Mouse (Mus musculus): ENCODE data around the gene Nxf7. TPM values are rescaled to one million over a fixed set of nuclear protein-coding genes. Genes with fewer than 3 reads are reported as not detected.
A peak's percentile ranks its signal among the peaks of the same experiment; 100 is the strongest.
"Not testable (repeated sequence)": the region's sequence is repeated elsewhere in the genome, so short reads cannot be mapped to it uniquely, and the experiment has no call there.

Gene Nxf7
- total RNA-seq (2021) (under 1 TPM in 1 of 2 experiments, not detected in 1; 0.13 TPM), polyA plus RNA-seq (2012; rRNA removed) (not detected in 2 replicates)
- long read RNA-seq = 0 reads

DNA sequence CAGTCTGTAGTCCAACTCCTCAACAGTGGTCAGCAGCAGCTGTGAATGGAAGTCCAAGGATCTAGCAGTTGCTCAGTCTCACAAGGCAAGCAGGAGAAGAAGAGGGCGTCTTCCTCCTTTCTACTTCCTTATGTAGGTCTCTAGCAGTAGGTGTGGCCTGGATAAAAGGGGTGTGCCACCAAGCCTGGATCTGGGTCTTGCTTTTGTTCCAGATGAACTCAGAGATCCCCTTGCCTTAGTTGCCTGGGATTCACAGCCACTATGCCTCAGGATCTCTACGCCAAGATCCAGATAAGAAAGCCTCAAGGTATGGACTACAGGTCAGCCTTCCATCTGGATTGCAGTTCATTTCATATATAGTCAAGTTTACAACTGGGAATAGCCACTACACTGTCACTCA is at the start of gene Nxf7:
Gene Nxf7, minus strand, starts transcription at position 101 of the 400 bp plus-strand sequence.
- no peak within 1 kb of the TSS for H3K27ac ChIP-seq
- no peaks in the 10 kb centered on the region for H3K4me1 ChIP-seq (ENCODE audit: control insufficient read depth, insufficient read depth, low read length)
- no peak within 1 kb of the TSS for H3K9ac ChIP-seq (ENCODE audit: low read depth, low read length)
- no peak within 1 kb of the TSS for H3K4me3 ChIP-seq
- DNase-seq = no peak
- H3K27me3 ChIP-seq (ENCODE audit: control insufficient read depth, insufficient read depth, low read length) = no peaks in the 10 kb centered on the region
- 78% methylated on average over 2 of the region's 2 CpGs for WGBS
- H3K36me3 ChIP-seq (ENCODE audit: control insufficient read depth, insufficient read depth, low read length) = no peaks in the 10 kb centered on the region
- no peaks in the 10 kb centered on the region for H3K79me2 ChIP-seq (replicated peaks; ENCODE audit: control insufficient read depth, insufficient read depth, low read length)
- intact Hi-C loops (cut with DNase I) = no loop called here
- no peak for TF ChIP-seq EP300 (IDR thresholded peaks at IDR 0.05; ENCODE audit: insufficient read depth, low read depth, low read length)
- no peak for TF ChIP-seq POLR2A (IDR thresholded peaks at IDR 0.05; ENCODE audit: insufficient read depth, low read depth, low read length)
- no peak for TF ChIP-seq CTCF (IDR thresholded peaks at IDR 0.05)

DNA sequence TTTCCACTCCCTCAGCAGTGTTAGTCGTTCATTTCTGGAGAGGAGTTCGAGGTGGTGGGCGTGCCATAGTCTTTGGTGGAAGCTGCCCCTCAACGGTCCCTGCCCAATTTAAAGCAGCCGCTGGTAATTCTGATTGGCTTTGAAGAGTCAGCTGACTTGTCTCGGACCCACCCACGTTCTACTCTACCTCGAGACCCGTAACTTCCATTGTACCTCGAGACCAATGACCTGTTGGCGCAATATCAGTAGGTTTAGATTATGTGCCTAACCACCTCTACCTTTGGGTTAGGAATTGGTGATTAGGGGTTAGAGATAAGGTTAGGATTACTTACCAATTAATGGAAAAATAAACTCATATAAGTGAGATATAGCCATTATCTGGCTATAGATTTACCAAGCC is 29.0 kb upstream of the Nxf7 start, which contains the start of gene Prame:
Gene Prame, minus strand, starts transcription at position 101 of the 400 bp plus-strand sequence.
- H3K27me3 ChIP-seq (ENCODE audit: control insufficient read depth, insufficient read depth, low read length) = no peaks in the 10 kb centered on the region
- no peak for TF ChIP-seq POLR2A (IDR thresholded peaks at IDR 0.05; ENCODE audit: insufficient read depth, low read depth, low read length)
- TF ChIP-seq EP300 (IDR thresholded peaks at IDR 0.05; ENCODE audit: insufficient read depth, low read depth, low read length) = no peak
- intact Hi-C loops (cut with DNase I) = no loop called here
- no peak for DNase-seq
- 78% methylated on average over 11 of the region's 11 CpGs for WGBS
- H3K4me1 ChIP-seq (ENCODE audit: control insufficient read depth, insufficient read depth, low read length) = no peaks in the 10 kb centered on the region
- H3K4me3 ChIP-seq = no peak within 1 kb of the TSS
- H3K36me3 ChIP-seq (ENCODE audit: control insufficient read depth, insufficient read depth, low read length) = no peaks in the 10 kb centered on the region
- H3K27ac ChIP-seq = no peak within 1 kb of the TSS
- no peak within 1 kb of the TSS for H3K9ac ChIP-seq (ENCODE audit: low read depth, low read length)
- H3K79me2 ChIP-seq (replicated peaks; ENCODE audit: control insufficient read depth, insufficient read depth, low read length) = no peaks in the 10 kb centered on the region

GRCm38 (mm10) chrX:135601298-135602029 is 2.9 kb upstream of the Nxf7 start:
- not testable (repeated sequence) for H3K27ac ChIP-seq; H3K4me1 ChIP-seq (ENCODE audit: control insufficient read depth, insufficient read depth, low read length); H3K36me3 ChIP-seq (ENCODE audit: control insufficient read depth, insufficient read depth, low read length); H3K79me2 ChIP-seq (replicated peaks; ENCODE audit: control insufficient read depth, insufficient read depth, low read length); H3K4me3 ChIP-seq; H3K27me3 ChIP-seq (ENCODE audit: control insufficient read depth, insufficient read depth, low read length); H3K9ac ChIP-seq (ENCODE audit: low read depth, low read length)
- 72% methylated on average over 3 of the region's 3 CpGs for WGBS
- peak in 1 of 2 experiments; percentile 7 for DNase-seq
- peak; percentile 67 for TF ChIP-seq CTCF (IDR thresholded peaks at IDR 0.05)
- intact Hi-C loops (cut with DNase I) = loop anchor here (2.0 kb wide), 1 partner anchor 47 kb away; no protein-coding TSS in a partner anchor

- H3K9ac ChIP-seq (ENCODE audit: low read depth, low read length) = no peak overlapping the region
- no peak for DNase-seq
- H3K4me3 ChIP-seq = no peak overlapping the region
- no peak for TF ChIP-seq EP300 (IDR thresholded peaks at IDR 0.05; ENCODE audit: insufficient read depth, low read depth, low read length)
- no peak for TF ChIP-seq CTCF (IDR thresholded peaks at IDR 0.05)
- TF ChIP-seq POLR2A (IDR thresholded peaks at IDR 0.05; ENCODE audit: insufficient read depth, low read depth, low read length) = no peak
- WGBS = 55% methylated on average over 13 of the region's 13 CpGs
- no peaks in the 10 kb centered on the region for H3K4me1 ChIP-seq (ENCODE audit: control insufficient read depth, insufficient read depth, low read length)
- H3K36me3 ChIP-seq (ENCODE audit: control insufficient read depth, insufficient read depth, low read length) = no peaks in the 10 kb centered on the region
- no peaks in the 10 kb centered on the region for H3K79me2 ChIP-seq (replicated peaks; ENCODE audit: control insufficient read depth, insufficient read depth, low read length)
- intact Hi-C loops (cut with DNase I) = no loop called here
- H3K27me3 ChIP-seq (ENCODE audit: control insufficient read depth, insufficient read depth, low read length) = no peaks in the 10 kb centered on the region
- no peak overlapping the region for H3K27ac ChIP-seq
These were observed 481 bp downstream of the Nxf7 start for GRCm38 (mm10) chrX:135598096-135598495.

- TF ChIP-seq CTCF (IDR thresholded peaks at IDR 0.05) (no peak), EP300 (IDR thresholded peaks at IDR 0.05; ENCODE audit: insufficient read depth, low read depth, low read length) (no peak), POLR2A (IDR thresholded peaks at IDR 0.05; ENCODE audit: insufficient read depth, low read depth, low read length) (no peak)
- WGBS = 92% methylated on average over 1 of the region's 1 CpGs
- intact Hi-C loops (cut with DNase I) = no loop called here
These were observed 22.2 kb downstream of the Nxf7 start for GRCm38 (mm10) chrX:135576412-135576811.

GRCm38 (mm10) chrX:135574958-135575628 is 23.5 kb downstream of the Nxf7 start:
- H3K4me3 ChIP-seq; H3K4me1 ChIP-seq (ENCODE audit: control insufficient read depth, insufficient read depth, low read length); DNase-seq; H3K9ac ChIP-seq (ENCODE audit: low read depth, low read length); H3K79me2 ChIP-seq (replicated peaks; ENCODE audit: control insufficient read depth, insufficient read depth, low read length); H3K27me3 ChIP-seq (ENCODE audit: control insufficient read depth, insufficient read depth, low read length); intact Hi-C loops (cut with DNase I); H3K27ac ChIP-seq; H3K36me3 ChIP-seq (ENCODE audit: control insufficient read depth, insufficient read depth, low read length): not testable (repeated sequence)
- 45% methylated on average over 9 of the region's 9 CpGs for WGBS

More at GRCm38 (mm10) chrX:135576412-135576811, 22.2 kb downstream of the Nxf7 start:
- Histone ChIP-seq H3K27me3 (ENCODE audit: control insufficient read depth, insufficient read depth, low read length) (no peaks in the 10 kb centered on the region), H3K4me1 (ENCODE audit: control insufficient read depth, insufficient read depth, low read length) (no peaks in the 10 kb centered on the region), H3K4me3 (no peak overlapping the region), H3K36me3 (ENCODE audit: control insufficient read depth, insufficient read depth, low read length) (no peaks in the 10 kb centered on the region), H3K79me2 (replicated peaks; ENCODE audit: control insufficient read depth, insufficient read depth, low read length) (no peaks in the 10 kb centered on the region), H3K9ac (ENCODE audit: low read depth, low read length) (no peak overlapping the region), H3K27ac (no peak overlapping the region)
- DNase-seq = no peak

DNA sequence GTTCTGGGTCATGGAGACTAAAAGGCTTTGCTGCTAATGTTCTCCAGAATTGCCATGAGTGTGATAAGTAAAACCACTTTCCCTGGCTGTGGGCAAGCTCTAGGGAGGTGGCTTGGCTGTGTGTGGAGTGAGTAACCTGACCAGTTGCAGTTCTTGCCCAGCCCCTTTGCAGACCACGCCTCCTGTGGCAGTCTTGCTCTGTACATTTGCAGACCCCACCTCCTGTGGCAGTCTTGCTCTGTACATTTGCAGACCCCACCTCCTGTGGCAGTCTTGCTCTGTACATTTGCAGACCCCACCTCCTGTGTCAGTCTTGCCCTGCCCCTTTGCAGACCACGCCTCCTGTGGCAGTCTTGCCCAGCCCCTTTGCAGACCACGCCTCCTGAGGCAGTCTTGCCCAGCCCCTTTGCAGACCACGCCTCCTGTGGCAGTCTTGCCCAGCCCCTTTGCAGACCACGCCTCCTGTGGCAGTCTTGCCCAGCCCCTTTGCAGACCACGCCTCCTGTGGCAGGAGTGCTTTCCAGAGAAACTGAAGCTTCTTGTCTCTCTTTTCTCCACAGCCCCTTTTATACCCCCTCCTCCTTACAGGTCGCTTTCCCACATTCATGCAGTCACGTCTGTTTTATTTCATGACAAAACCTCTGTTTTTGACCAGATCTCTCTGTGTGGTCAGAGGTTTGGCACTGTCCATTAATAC is 24.2 kb downstream of the Nxf7 start:
- H3K79me2 ChIP-seq (replicated peaks; ENCODE audit: control insufficient read depth, insufficient read depth, low read length); H3K9ac ChIP-seq (ENCODE audit: low read depth, low read length); intact Hi-C loops (cut with DNase I); H3K27ac ChIP-seq; H3K36me3 ChIP-seq (ENCODE audit: control insufficient read depth, insufficient read depth, low read length); DNase-seq; H3K4me1 ChIP-seq (ENCODE audit: control insufficient read depth, insufficient read depth, low read length); H3K27me3 ChIP-seq (ENCODE audit: control insufficient read depth, insufficient read depth, low read length); H3K4me3 ChIP-seq: not testable (repeated sequence)
- 31% methylated on average over 8 of the region's 8 CpGs for WGBS
